Mouse (Mus musculus) liver, postnatal 0 days (tissue): ENCODE measurements around the gene Bach2. TPM values are rescaled to one million over a fixed set of nuclear protein-coding genes. Genes with fewer than 3 reads are reported as not detected.

Experiments used
- ATAC-seq: fragments of 200-750 bp; cut with Nextera tagmentation; 2 replicates; pipeline ENCODE4 v1.8.0; 2017; ENCODE audit warnings: mild to moderate bottlenecking, moderate library complexity
- DNase-seq: peaks from one replicate; pipeline ENCODE4 v3.0.0-alpha.2; 2016
- H3K27ac ChIP-seq: fragments of 300-500 bp; sonication (generic); 2 replicates; pipeline ENCODE4 v1.5.1; 2014; ENCODE audit warnings: antibody characterized with exemption, moderate library complexity, mild to moderate bottlenecking, low read depth
- H3K27me3 ChIP-seq: fragments of 300-500 bp; sonication (generic); 2 replicates; pipeline ENCODE4 v1.6.1; 2014; ENCODE audit warnings: low read length, control low read depth, mixed read lengths; ENCODE audit not compliant: insufficient read depth
- H3K36me3 ChIP-seq: fragments of 300-500 bp; sonication (generic); replicated peaks from 2 replicates; pipeline ENCODE4 v1.6.1; 2014; ENCODE audit warnings: mild to moderate bottlenecking, control low read depth, low read length, moderate library complexity, mixed read lengths; ENCODE audit not compliant: insufficient read depth
- H3K4me1 ChIP-seq: fragments of 300-500 bp; sonication (generic); 2 replicates; pipeline ENCODE4 v1.6.1; 2014; ENCODE audit warnings: antibody characterized with exemption, mild to moderate bottlenecking, control low read depth; ENCODE audit not compliant: insufficient read depth
- H3K4me2 ChIP-seq: fragments of 300-500 bp; sonication (generic); 2 replicates; pipeline ENCODE4 v1.6.1; 2014; ENCODE audit warnings: low read depth, mild to moderate bottlenecking, low read length, moderate library complexity, mixed read lengths
- H3K4me3 ChIP-seq: fragments of 300-500 bp; sonication (generic); 2 replicates; pipeline ENCODE4 v1.5.1; 2014; ENCODE audit warnings: low read depth, low read length
- H3K9ac ChIP-seq: fragments of 300-500 bp; sonication (generic); replicated peaks from 2 replicates; pipeline ENCODE4 v1.6.1; 2014; ENCODE audit warnings: mild to moderate bottlenecking, moderate library complexity
- H3K9me3 ChIP-seq: fragments of 300-500 bp; sonication (generic); 2 replicates; pipeline ENCODE4 v1.6.1; 2016; ENCODE audit warnings: mild to moderate bottlenecking, control low read depth, low read length, mixed read lengths
- CTCF ChIP-seq: sonication (generic); IDR thresholded peaks from 2 replicates; pipeline ENCODE4 v1.5.1; 2016; ENCODE audit warnings: antibody characterized with exemption, low read depth
- EP300 ChIP-seq: IDR thresholded peaks from 2 replicates; pipeline ENCODE4 v1.6.1; 2016; ENCODE audit warnings: antibody characterized with exemption, low read depth, mild to moderate bottlenecking
- WGBS: fragments of 180-500 bp; shearing (Covaris S2); extraction: QIAGEN DNeasy Blood & Tissue Kit; methylation state at CpG from one replicate; pipeline ENCODE4 v1.1.7; 2014; ENCODE audit not compliant: insufficient replicate concordance; 5-methylcytosine and 5-hydroxymethylcytosine counted together
- polyA plus RNA-seq: library from polyadenylated mRNA; unstranded; fragments of >200 nt; fragmentation: Nextera tagmentation; extraction: Ambion mirVana; gene quantifications from 2 replicates; pipeline ENCODE4 v1.2.1, GENCODE M21; 2015

Bach2 gene
- polyA plus RNA-seq, 1 experiment from 2014 or later = 4.3 TPM

DNA sequence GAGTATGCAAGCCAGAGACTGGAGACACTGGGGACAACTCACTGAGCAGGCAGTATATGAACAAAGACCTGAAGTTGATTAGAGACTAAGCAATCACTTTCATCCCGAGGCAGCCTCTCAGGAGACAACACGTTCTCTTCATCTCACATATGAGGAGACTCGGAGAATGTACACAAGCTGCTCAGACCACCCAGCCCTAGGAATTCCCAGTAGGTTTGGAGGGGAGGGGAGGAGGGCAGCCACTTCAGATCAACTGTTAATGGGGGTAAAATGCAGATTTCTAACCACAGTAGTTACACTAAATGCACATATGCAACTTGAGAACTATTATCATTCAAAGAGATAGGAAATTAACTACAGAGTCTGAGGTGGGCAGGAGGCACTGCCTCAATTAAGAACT is 240.6 kb downstream of the Bach2 start:
- no peak overlapping the region for H3K9ac ChIP-seq
- 64% methylated on average over 3 of the region's 3 CpGs for WGBS
- ATAC-seq = no peak
- H3K27ac ChIP-seq = no peak overlapping the region
- no peak overlapping the region for H3K4me2 ChIP-seq
- H3K4me1 ChIP-seq = 0 out of 2 replicates have a peak, but pooled peaks cover 3% of the 10 kb centered on the region
- no peaks in the 10 kb centered on the region for H3K9me3 ChIP-seq
- no peak overlapping the region for H3K4me3 ChIP-seq
- TF ChIP-seq EP300 (no peak), CTCF (no peak)
- H3K27me3 ChIP-seq = no peaks in the 10 kb centered on the region
- DNase-seq = no peak
- no peaks in the 10 kb centered on the region for H3K36me3 ChIP-seq

- H3K27me3 ChIP-seq = no peaks in the 10 kb centered on the region
- no peaks in the 10 kb centered on the region for H3K36me3 ChIP-seq
- no peaks in the 10 kb centered on the region for H3K9me3 ChIP-seq
- H3K4me3 ChIP-seq = no peak overlapping the region
- TF ChIP-seq EP300 (no peak), CTCF (no peak)
- H3K9ac ChIP-seq = no peak overlapping the region
- H3K4me2 ChIP-seq = no peak overlapping the region
- no peak for ATAC-seq
- no peak overlapping the region for H3K27ac ChIP-seq
- WGBS = 72% methylated on average over 16 of the region's 16 CpGs
- no peak for DNase-seq
- 0 out of 2 replicates have a peak, but pooled peaks cover 3% of the 10 kb centered on the region for H3K4me1 ChIP-seq
These were observed 241.4 kb downstream of the Bach2 start for GRCm38 (mm10) chr4:32479801-32480700.

- TF ChIP-seq CTCF (no peak), EP300 (no peak)
- ATAC-seq = no peak
- no peak overlapping the region for H3K27ac ChIP-seq
- H3K4me3 ChIP-seq = no peak overlapping the region
- H3K9me3 ChIP-seq = no peaks in the 10 kb centered on the region
- 51% methylated on average over 18 of the region's 18 CpGs for WGBS
- no peak overlapping the region for H3K9ac ChIP-seq
- no peaks in the 10 kb centered on the region for H3K27me3 ChIP-seq
- no peak overlapping the region for H3K4me2 ChIP-seq
- 0 out of 2 replicates have a peak, but pooled peaks cover 3% of the 10 kb centered on the region for H3K4me1 ChIP-seq
- no peak for DNase-seq
- H3K36me3 ChIP-seq = no peaks in the 10 kb centered on the region
These were observed 242.9 kb downstream of the Bach2 start for GRCm38 (mm10) chr4:32481366-32482055.

- Histone ChIP-seq H3K27ac (no peak overlapping the region), H3K4me3 (no peak overlapping the region), H3K27me3 (no peaks in the 10 kb centered on the region), H3K36me3 (no peaks in the 10 kb centered on the region), H3K4me1 (0 out of 2 replicates have a peak, but pooled peaks cover 3% of the 10 kb centered on the region), H3K9ac (no peak overlapping the region), H3K4me2 (no peak overlapping the region), H3K9me3 (no peaks in the 10 kb centered on the region)
- ATAC-seq (no peak), DNase-seq (no peak)
- 83% methylated on average over 8 of the region's 8 CpGs for WGBS
- TF ChIP-seq CTCF (no peak), EP300 (no peak)
These were observed 243.5 kb downstream of the Bach2 start for GRCm38 (mm10) chr4:32482138-32482537.

GRCm38 (mm10) chr4:32482936-32483335 is 244.3 kb downstream of the Bach2 start:
- Histone ChIP-seq H3K4me3 (no peak overlapping the region), H3K4me1 (0 out of 2 replicates have a peak, but pooled peaks cover 3% of the 10 kb centered on the region), H3K9ac (no peak overlapping the region), H3K27me3 (no peaks in the 10 kb centered on the region), H3K4me2 (no peak overlapping the region), H3K27ac (no peak overlapping the region), H3K36me3 (no peaks in the 10 kb centered on the region), H3K9me3 (no peaks in the 10 kb centered on the region)
- DNase-seq (no peak), ATAC-seq (no peak)
- TF ChIP-seq EP300 = no peak
- TF ChIP-seq CTCF = no peak
- 58% methylated on average over 8 of the region's 8 CpGs for WGBS

- no peaks in the 10 kb centered on the region for H3K27me3 ChIP-seq
- no peak overlapping the region for H3K9ac ChIP-seq
- H3K4me1 ChIP-seq = 0 out of 2 replicates have a peak, but pooled peaks cover 3% of the 10 kb centered on the region
- DNase-seq (no peak), ATAC-seq (no peak)
- WGBS = 39% methylated on average over 5 of the region's 5 CpGs
- H3K9me3 ChIP-seq = no peaks in the 10 kb centered on the region
- TF ChIP-seq CTCF = no peak
- TF ChIP-seq EP300 = no peak
- H3K4me3 ChIP-seq = no peak overlapping the region
- H3K27ac ChIP-seq = no peak overlapping the region
- H3K4me2 ChIP-seq = no peak overlapping the region
- no peaks in the 10 kb centered on the region for H3K36me3 ChIP-seq
These were observed 247.2 kb downstream of the Bach2 start for GRCm38 (mm10) chr4:32485848-32486247.
